Mouse (Mus musculus): ENCODE results near the gene Sdsl.

Gene Sdsl

GRCm38 (mm10) chr5:120429692-120430091 lies 42.9 kb downstream of the Sdsl start:
- no peak for DNase-seq (ENCODE audit: low spot score in 2 of 2)

- DNase-seq (ENCODE audit: low spot score in 2 of 2), result no peak
Observed at GRCm38 (mm10) chr5:120428990-120429389, 43.6 kb downstream of the Sdsl start.

DNA sequence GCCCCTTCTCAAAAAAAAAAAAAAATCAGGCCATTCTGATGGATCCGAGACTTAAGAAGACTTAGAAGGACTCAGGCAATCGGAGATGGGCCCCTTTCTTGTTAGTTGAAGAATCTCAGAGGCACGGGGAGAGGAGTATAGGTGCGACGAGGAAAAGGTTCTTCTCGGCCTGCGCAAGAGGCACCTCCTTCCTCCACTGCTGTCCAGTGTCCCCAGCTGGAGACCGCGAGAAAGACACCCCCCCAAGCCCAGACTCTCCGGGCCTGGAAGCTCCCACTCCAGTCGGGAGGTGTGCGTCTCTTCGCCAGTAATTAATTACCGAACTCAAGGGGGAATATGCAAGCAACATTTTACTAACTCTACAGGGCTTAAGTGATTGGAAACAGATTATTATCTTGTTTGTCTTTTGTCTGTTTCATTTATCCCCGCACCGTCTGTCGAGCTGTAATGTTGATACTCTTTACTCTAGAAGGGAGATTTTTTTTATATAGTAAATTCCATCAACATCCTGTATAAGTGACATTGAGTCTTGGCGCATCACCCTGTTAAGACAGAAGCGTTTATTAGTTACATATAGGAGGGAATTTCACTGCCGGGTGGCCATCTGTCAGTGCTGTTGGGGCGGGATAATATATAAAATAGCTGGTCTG lies 44.3 kb downstream of the Sdsl start:
- no peak for DNase-seq (ENCODE audit: low spot score in 2 of 2)

- no peak for DNase-seq (ENCODE audit: low spot score in 2 of 2)
Observed at GRCm38 (mm10) chr5:120427451-120427938, 45.1 kb downstream of the Sdsl start.

GRCm38 (mm10) chr5:120426572-120426971 lies 46.0 kb downstream of the Sdsl start:
- no peak for DNase-seq (ENCODE audit: low spot score in 2 of 2)

GRCm38 (mm10) chr5:120425711-120426110 lies 46.9 kb downstream of the Sdsl start:
- no peak for DNase-seq (ENCODE audit: low spot score in 2 of 2)

- DNase-seq (ENCODE audit: low spot score in 2 of 2), result no peak
Observed at GRCm38 (mm10) chr5:120424657-120425056, 48.0 kb downstream of the Sdsl start.

DNA sequence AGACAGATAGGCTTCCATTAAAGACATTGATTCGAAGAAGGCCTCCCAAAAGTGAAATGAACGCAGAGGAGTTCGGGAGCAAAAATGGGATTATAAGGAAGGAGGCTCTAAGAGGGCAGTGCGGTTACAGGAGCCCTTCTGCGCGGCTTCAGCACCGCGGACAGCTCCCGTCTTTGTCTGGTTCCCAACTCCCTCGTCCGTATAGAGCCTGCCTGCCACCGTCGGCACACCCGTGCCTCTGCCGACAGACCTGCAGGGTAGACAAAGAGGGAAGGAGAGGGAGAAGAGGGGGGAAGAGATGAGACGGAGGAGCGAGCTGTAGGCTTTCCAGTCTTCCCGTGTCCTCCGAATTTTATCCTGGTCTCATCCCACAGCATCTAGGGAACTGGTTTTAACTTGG lies 48.6 kb downstream of the Sdsl start:
- no peak for DNase-seq (ENCODE audit: low spot score in 2 of 2)

GRCm38 (mm10) chr5:120420106-120420505 lies 52.5 kb downstream of the Sdsl start:
- peak in 1 of 2 experiments; percentile 22 for DNase-seq (ENCODE audit: low spot score in 2 of 2)

GRCm38 (mm10) chr5:120413436-120413835 lies 59.2 kb downstream of the Sdsl start:
- DNase-seq (ENCODE audit: low spot score in 2 of 2), result no peak

- peak; percentile 32 to 51 for DNase-seq (ENCODE audit: low spot score in 2 of 2)
Observed at GRCm38 (mm10) chr5:120409385-120410378, 62.9 kb downstream of the Sdsl start.

- no peak for DNase-seq (ENCODE audit: low spot score in 2 of 2)
Observed at GRCm38 (mm10) chr5:120408933-120409332, 63.7 kb downstream of the Sdsl start.
